Mouse (Mus musculus) liver, embryonic 11.5 days (tissue): ENCODE results near the gene Tex38. TPM values are rescaled to one million over a fixed set of nuclear protein-coding genes. Genes with fewer than 3 reads are reported as not detected.
A peak's percentile ranks its signal among the peaks of the same experiment; 100 is the strongest.

Source experiments
- ATAC-seq: fragments of 200-750 bp; cut with Nextera tagmentation; replicated peaks from 2 replicates; pipeline ENCODE4 v1.8.0; 2017; ENCODE audit warnings: moderate number of reproducible peaks, mild to moderate bottlenecking, moderate TSS enrichment, moderate library complexity; ENCODE audit not compliant: low FRiP score
- DNase-seq: peaks from one replicate; pipeline ENCODE4 v3.0.0-alpha.2; 2017; ENCODE audit warnings: low spot score
- H3K27ac ChIP-seq: fragments of 300-500 bp; sonication (generic); 2 replicates; pipeline ENCODE4 v1.5.1; 2014; ENCODE audit warnings: mild to moderate bottlenecking, low read depth, low read length, control low read depth
- H3K27me3 ChIP-seq: fragments of 300-500 bp; sonication (generic); replicated peaks from 2 replicates; pipeline ENCODE4 v1.6.1; 2014; ENCODE audit warnings: low read length, mixed read lengths; ENCODE audit not compliant: control insufficient read depth, insufficient read depth
- H3K36me3 ChIP-seq: fragments of 300-500 bp; sonication (generic); 2 replicates; pipeline ENCODE4 v1.6.1; 2014; ENCODE audit warnings: mild to moderate bottlenecking, low read length, moderate library complexity, mixed read lengths; ENCODE audit not compliant: control insufficient read depth, insufficient read depth
- H3K4me1 ChIP-seq: fragments of 300-500 bp; sonication (generic); replicated peaks from 2 replicates; pipeline ENCODE4 v1.6.1; 2014; ENCODE audit warnings: low read length, mixed read lengths; ENCODE audit not compliant: control insufficient read depth, insufficient read depth
- H3K4me2 ChIP-seq: fragments of 300-500 bp; sonication (generic); 2 replicates; pipeline ENCODE4 v1.6.1; 2014; ENCODE audit warnings: mild to moderate bottlenecking, control low read depth, moderate library complexity
- H3K4me3 ChIP-seq: fragments of 300-500 bp; sonication (generic); 2 replicates; pipeline ENCODE4 v1.5.1; 2014; ENCODE audit warnings: low read depth, low read length, control low read depth
- H3K9ac ChIP-seq: fragments of 300-500 bp; sonication (generic); 2 replicates; pipeline ENCODE4 v1.6.1; 2014; ENCODE audit warnings: low read depth, low read length, control low read depth
- H3K9me3 ChIP-seq: fragments of 300-500 bp; sonication (generic); 2 replicates; pipeline ENCODE4 v1.6.1; 2016; ENCODE audit warnings: low read length, inconsistent platforms, mixed read lengths; ENCODE audit not compliant: control insufficient read depth
- WGBS: fragments of 180-500 bp; shearing (Covaris S2); extraction: QIAGEN DNeasy Blood & Tissue Kit; methylation state at CpG from one replicate; pipeline ENCODE4 v1.1.7; 2014; 5-methylcytosine and 5-hydroxymethylcytosine counted together
- polyA plus RNA-seq: library from polyadenylated mRNA; unstranded; fragments of >200 nt; fragmentation: Nextera tagmentation; extraction: Ambion mirVana; gene quantifications from 2 replicates; pipeline ENCODE4 v1.2.1, GENCODE M21; 2014

Gene Tex38
- polyA plus RNA-seq, 1 experiment from 2014 or later = 0.22 TPM

GRCm38 (mm10) chr4:115754851-115755250, 26.0 kb downstream of the Tex38 start:
- no peaks in the 10 kb centered on the region for H3K27me3 ChIP-seq
- no peak for DNase-seq
- H3K4me2 ChIP-seq = no peak overlapping the region
- ATAC-seq = no peak
- WGBS = 89% methylated on average over 1 of the region's 1 CpGs
- peaks cover 9% of the 10 kb centered on the region; the same call in 1 of the 2 replicates for H3K36me3 ChIP-seq
- no peaks in the 10 kb centered on the region for H3K4me1 ChIP-seq
- H3K27ac ChIP-seq = no peak overlapping the region
- H3K9ac ChIP-seq = no peak overlapping the region
- H3K4me3 ChIP-seq = no peak overlapping the region
- H3K9me3 ChIP-seq = no peaks in the 10 kb centered on the region

- no peak for ATAC-seq
- H3K9ac ChIP-seq = no peak overlapping the region
- no peak for DNase-seq
- H3K4me1 ChIP-seq = no peaks in the 10 kb centered on the region
- no peaks in the 10 kb centered on the region for H3K9me3 ChIP-seq
- H3K4me2 ChIP-seq = no peak overlapping the region
- WGBS = 92% methylated on average over 3 of the region's 3 CpGs
- no peak overlapping the region for H3K4me3 ChIP-seq
- peaks cover 9% of the 10 kb centered on the region; the same call in 1 of the 2 replicates for H3K36me3 ChIP-seq
- H3K27me3 ChIP-seq = no peaks in the 10 kb centered on the region
- no peak overlapping the region for H3K27ac ChIP-seq
These were observed 26.7 kb downstream of the Tex38 start for GRCm38 (mm10) chr4:115754101-115754500.

GRCm38 (mm10) chr4:115749336-115749735, 31.5 kb downstream of the Tex38 start:
- Histone ChIP-seq H3K4me2 (no peak overlapping the region), H3K36me3 (peaks cover 4% of the 10 kb centered on the region; the same call in 1 of the 2 replicates), H3K9me3 (no peaks in the 10 kb centered on the region), H3K4me3 (no peak overlapping the region), H3K4me1 (no peaks in the 10 kb centered on the region), H3K27ac (no peak overlapping the region), H3K27me3 (no peaks in the 10 kb centered on the region), H3K9ac (no peak overlapping the region)
- DNase-seq = no peak
- 59% methylated on average over 1 of the region's 1 CpGs for WGBS
- no peak for ATAC-seq

GRCm38 (mm10) chr4:115748181-115748580, 32.6 kb downstream of the Tex38 start:
- H3K27ac ChIP-seq = no peak overlapping the region
- H3K4me2 ChIP-seq = no peak overlapping the region
- no peak for DNase-seq
- H3K4me3 ChIP-seq = no peak overlapping the region
- ATAC-seq = no peak
- H3K4me1 ChIP-seq = no peaks in the 10 kb centered on the region
- no peaks in the 10 kb centered on the region for H3K9me3 ChIP-seq
- H3K9ac ChIP-seq = no peak overlapping the region
- H3K36me3 ChIP-seq = peaks cover 2% of the 10 kb centered on the region; the same call in 1 of the 2 replicates
- no peaks in the 10 kb centered on the region for H3K27me3 ChIP-seq
- WGBS = 63% methylated on average over 1 of the region's 1 CpGs

GRCm38 (mm10) chr4:115743096-115743495, 37.7 kb downstream of the Tex38 start:
- Histone ChIP-seq H3K36me3 (peaks cover 8% of the 10 kb centered on the region), H3K9me3 (no peaks in the 10 kb centered on the region), H3K4me3 (no peak overlapping the region), H3K4me2 (no peak overlapping the region), H3K27me3 (no peaks in the 10 kb centered on the region), H3K9ac (no peak overlapping the region), H3K27ac (no peak overlapping the region), H3K4me1 (peaks cover 11% of the 10 kb centered on the region)
- DNase-seq (no peak), ATAC-seq (no peak)
- 66% methylated on average over 4 of the region's 4 CpGs for whole genome bisulfite sequencing

GRCm38 (mm10) chr4:115742658-115743057, 38.2 kb downstream of the Tex38 start:
- Histone ChIP-seq H3K36me3 (peaks cover 8% of the 10 kb centered on the region), H3K27ac (no peak overlapping the region), H3K4me3 (no peak overlapping the region), H3K9ac (no peak overlapping the region), H3K4me2 (no peak overlapping the region), H3K9me3 (no peaks in the 10 kb centered on the region), H3K4me1 (peaks cover 11% of the 10 kb centered on the region), H3K27me3 (no peaks in the 10 kb centered on the region)
- DNase-seq (no peak), ATAC-seq (no peak)

GRCm38 (mm10) chr4:115738481-115738985, 42.3 kb downstream of the Tex38 start:
- 26% methylated on average over 13 of the region's 13 CpGs for WGBS
- no peak overlapping the region for H3K27ac ChIP-seq
- H3K4me3 ChIP-seq = peak overlapping the region; percentile 91

GRCm38 (mm10) chr4:115737551-115738041, 43.2 kb downstream of the Tex38 start, which contains the start of gene Efcab14:
Efcab14 (plus strand) TSS chr4:115737744.
- peaks cover 15% of the 10 kb centered on the region for H3K4me1 ChIP-seq
- peak within 1 kb of the TSS; percentile 91 for H3K4me3 ChIP-seq
- DNase-seq (peak; percentile 98), ATAC-seq (peak; percentile 100)
- H3K36me3 ChIP-seq = peaks cover 8% of the 10 kb centered on the region
- under 1% methylated on average over 45 of the region's 45 CpGs for WGBS
- peak within 1 kb of the TSS; percentile 92 for H3K9ac ChIP-seq
- peak within 1 kb of the TSS; percentile 84 for H3K27ac ChIP-seq
- H3K27me3 ChIP-seq = no peaks in the 10 kb centered on the region
- no peaks in the 10 kb centered on the region for H3K9me3 ChIP-seq
- H3K4me2 ChIP-seq = peak within 1 kb of the TSS; percentile 91

More at GRCm38 (mm10) chr4:115738481-115738985, 42.3 kb downstream of the Tex38 start:
- peaks cover 8% of the 10 kb centered on the region for H3K36me3 ChIP-seq
- DNase-seq (no peak), ATAC-seq (no peak)
- peaks cover 11% of the 10 kb centered on the region for H3K4me1 ChIP-seq
- peak overlapping the region; percentile 92 for H3K9ac ChIP-seq
- H3K4me2 ChIP-seq = peak overlapping the region; percentile 91
- H3K27me3 ChIP-seq = no peaks in the 10 kb centered on the region
- no peaks in the 10 kb centered on the region for H3K9me3 ChIP-seq

- no peak overlapping the region for H3K4me3 ChIP-seq
- no peak overlapping the region for H3K9ac ChIP-seq
- H3K36me3 ChIP-seq = no peaks in the 10 kb centered on the region; the same call in 1 of the 2 replicates
- ATAC-seq (no peak), DNase-seq (no peak)
- H3K4me2 ChIP-seq = no peak overlapping the region
- 70% methylated on average over 4 of the region's 4 CpGs for WGBS
- peaks cover 17% of the 10 kb centered on the region for H3K4me1 ChIP-seq
- H3K27me3 ChIP-seq = no peaks in the 10 kb centered on the region
- no peaks in the 10 kb centered on the region for H3K9me3 ChIP-seq
- no peak overlapping the region for H3K27ac ChIP-seq
These were observed 46.0 kb downstream of the Tex38 start for GRCm38 (mm10) chr4:115734867-115735266.
